Mouse (Mus musculus): Measurements from ENCODE around the gene F10.

DNA sequence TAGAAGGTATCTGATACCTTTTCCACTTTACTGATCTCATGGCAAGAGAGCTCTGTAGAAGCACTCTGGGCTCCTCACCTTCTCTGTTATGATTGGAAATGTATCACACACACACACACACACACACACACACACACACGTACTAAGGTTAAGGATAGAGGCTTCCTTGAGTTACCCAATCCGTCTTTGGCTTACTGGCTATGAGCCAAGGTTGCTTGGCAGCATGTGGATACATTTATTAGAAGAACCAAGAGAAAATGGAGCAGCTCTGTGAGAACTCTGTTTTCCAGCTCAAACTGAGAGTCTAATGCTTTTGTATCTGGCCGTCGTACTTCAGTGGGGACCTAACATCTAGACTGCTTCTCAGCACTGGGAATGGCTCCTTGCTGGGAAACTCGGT lies 41.6 kb upstream of the F10 start:
- no peak for TF ChIP-seq CTCF (IDR thresholded peaks at IDR 0.05; ENCODE audit: low read depth)
- TF ChIP-seq EP300 (IDR thresholded peaks at IDR 0.05; ENCODE audit: low read depth), result no peak

Data from liver, embryonic 14.5 days (tissue).